Mouse (Mus musculus) lung, embryonic 14.5 days (tissue): Measurements from ENCODE around the gene Ifrd1. TPM values are rescaled to one million over a fixed set of nuclear protein-coding genes. Genes with fewer than 3 reads are reported as not detected.

Experiments
- ATAC-seq: fragments of 200-750 bp; cut with Nextera tagmentation; 2 replicates; pipeline ENCODE4 v1.8.0; 2017; ENCODE audit warnings: mild to moderate bottlenecking, moderate TSS enrichment, moderate library complexity; ENCODE audit not compliant: insufficient read depth
- DNase-seq: peaks from one replicate; pipeline ENCODE4 v3.0.0-alpha.2; 2015
- H3K27ac ChIP-seq: fragments of 300-500 bp; sonication (generic); 2 replicates; pipeline ENCODE4 v1.5.1; 2014; ENCODE audit warnings: low read depth, mild to moderate bottlenecking, moderate library complexity
- H3K27me3 ChIP-seq: fragments of 300-500 bp; sonication (generic); 2 replicates; pipeline ENCODE4 v1.6.1; 2014; ENCODE audit warnings: low read length, control low read depth; ENCODE audit not compliant: insufficient read depth
- H3K36me3 ChIP-seq: fragments of 300-500 bp; sonication (generic); 2 replicates; pipeline ENCODE4 v1.6.1; 2014; ENCODE audit warnings: control low read depth; ENCODE audit not compliant: insufficient read depth
- H3K4me1 ChIP-seq: fragments of 300-500 bp; sonication (generic); 2 replicates; pipeline ENCODE4 v1.6.1; 2014; ENCODE audit warnings: antibody characterized with exemption, control low read depth; ENCODE audit not compliant: insufficient read depth
- H3K4me2 ChIP-seq: fragments of 300-500 bp; sonication (generic); 2 replicates; pipeline ENCODE4 v1.6.1; 2014; ENCODE audit warnings: mild to moderate bottlenecking
- H3K4me3 ChIP-seq: fragments of 300-500 bp; sonication (generic); 2 replicates; pipeline ENCODE4 v1.5.1; 2014; ENCODE audit warnings: low read depth, low read length
- H3K9ac ChIP-seq: fragments of 300-500 bp; sonication (generic); 2 replicates; pipeline ENCODE4 v1.6.1; 2014
- H3K9me3 ChIP-seq: fragments of 300-500 bp; sonication (generic); 2 replicates; pipeline ENCODE4 v1.6.1; 2016; ENCODE audit warnings: low read depth, low read length, control low read depth
- CTCF ChIP-seq: IDR thresholded peaks from 2 replicates; pipeline ENCODE4 v1.5.1; 2016; ENCODE audit warnings: antibody characterized with exemption, low read depth
- WGBS: fragments of 180-500 bp; shearing (Covaris S2); extraction: QIAGEN DNeasy Blood & Tissue Kit; methylation state at CpG from one replicate; pipeline ENCODE4 v1.1.7; 2014; 5-methylcytosine and 5-hydroxymethylcytosine counted together
- polyA plus RNA-seq: library from polyadenylated mRNA; unstranded; fragments of >200 nt; fragmentation: Nextera tagmentation; extraction: Ambion mirVana; gene quantifications from 2 replicates; pipeline ENCODE4 v1.2.1, GENCODE M21; 2014

The Ifrd1 gene
- polyA plus RNA-seq, 1 experiment from 2014 or later, result 141 TPM

DNA sequence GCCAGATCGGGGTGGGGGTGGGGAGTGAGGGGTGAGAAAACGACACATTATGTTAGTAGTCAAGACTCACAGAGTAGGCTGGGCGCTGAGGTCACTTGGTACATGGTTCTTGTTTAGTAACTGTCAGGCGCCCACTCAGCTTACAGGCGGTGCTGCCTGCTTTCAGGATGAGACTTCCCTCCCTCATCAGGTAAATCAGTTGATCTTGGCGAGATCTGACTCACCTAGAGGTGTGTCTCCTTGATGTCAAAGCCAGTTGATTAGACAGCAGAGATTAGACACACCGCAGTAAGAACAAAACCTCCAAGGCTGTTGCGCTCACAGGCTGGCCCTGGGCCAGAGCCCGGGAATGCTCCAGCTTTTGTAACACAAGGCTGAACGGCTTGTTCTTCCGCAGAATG, 4.5 kb downstream of the Ifrd1 start:
- H3K4me3 ChIP-seq, result no peak overlapping the region
- ATAC-seq (peak; percentile 57), DNase-seq (peak; percentile 83)
- H3K36me3 ChIP-seq, result no peaks in the 10 kb centered on the region
- 30% methylated on average over 11 of the region's 11 CpGs for WGBS
- H3K27me3 ChIP-seq, result no peaks in the 10 kb centered on the region
- no peak overlapping the region for H3K9ac ChIP-seq
- no peak overlapping the region for H3K27ac ChIP-seq
- peak overlapping the region; percentile 40 for H3K4me2 ChIP-seq
- TF ChIP-seq CTCF, result no peak
- no peaks in the 10 kb centered on the region for H3K9me3 ChIP-seq
- H3K4me1 ChIP-seq, result no peaks in the 10 kb centered on the region; the same call in 1 of the 2 replicates

DNA sequence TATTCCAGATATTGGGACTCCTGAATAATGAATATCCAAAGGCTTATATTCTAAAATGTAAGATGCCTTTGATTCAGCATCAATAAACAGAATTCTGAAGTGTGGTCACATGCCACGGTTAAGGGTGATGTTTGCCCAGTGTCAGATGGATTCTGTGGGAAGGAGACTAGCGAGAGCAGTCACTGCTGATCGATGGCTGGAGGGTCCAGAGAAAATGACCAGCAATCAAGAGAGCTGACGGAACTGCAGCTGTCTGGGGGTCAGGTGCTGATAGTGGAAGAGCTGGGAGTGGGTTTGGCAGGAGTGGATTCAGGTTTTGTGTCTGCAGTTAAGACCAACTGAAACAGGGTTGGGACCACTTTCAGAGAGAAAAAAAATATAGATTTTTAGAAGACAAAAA, 5.1 kb downstream of the Ifrd1 start:
- 49% methylated on average over 4 of the region's 4 CpGs for WGBS
- H3K4me2 ChIP-seq, result no peak overlapping the region

GRCm38 (mm10) chr12:40239161-40239560, 9.1 kb downstream of the Ifrd1 start:
- no peak for ATAC-seq
- Histone ChIP-seq H3K27me3 (no peaks in the 10 kb centered on the region), H3K9me3 (no peaks in the 10 kb centered on the region), H3K4me2 (no peak overlapping the region), H3K9ac (no peak overlapping the region), H3K36me3 (no peaks in the 10 kb centered on the region), H3K27ac (no peak overlapping the region), H3K4me3 (no peak overlapping the region), H3K4me1 (no peaks in the 10 kb centered on the region; the same call in 1 of the 2 replicates)
- 93% methylated on average over 7 of the region's 7 CpGs for WGBS
- no peak for TF ChIP-seq CTCF
- no peak for DNase-seq

More for the DNA sequence above, 5.1 kb downstream of the Ifrd1 start:
- Histone ChIP-seq H3K27ac (no peak overlapping the region), H3K4me3 (no peak overlapping the region), H3K9me3 (no peaks in the 10 kb centered on the region), H3K9ac (no peak overlapping the region), H3K36me3 (no peaks in the 10 kb centered on the region), H3K4me1 (no peaks in the 10 kb centered on the region; the same call in 1 of the 2 replicates), H3K27me3 (no peaks in the 10 kb centered on the region)
- ATAC-seq, result no peak
- no peak for TF ChIP-seq CTCF
- DNase-seq, result no peak

GRCm38 (mm10) chr12:40232231-40232630, 16.1 kb downstream of the Ifrd1 start:
- no peak overlapping the region for H3K9ac ChIP-seq
- no peaks in the 10 kb centered on the region for H3K4me1 ChIP-seq
- DNase-seq (no peak), ATAC-seq (no peak)
- no peak overlapping the region for H3K27ac ChIP-seq
- 88% methylated on average over 1 of the region's 1 CpGs for WGBS
- no peak for TF ChIP-seq CTCF
- no peak overlapping the region for H3K4me3 ChIP-seq
- no peak overlapping the region for H3K4me2 ChIP-seq
- H3K9me3 ChIP-seq, result no peaks in the 10 kb centered on the region
- H3K36me3 ChIP-seq, result no peaks in the 10 kb centered on the region
- no peaks in the 10 kb centered on the region for H3K27me3 ChIP-seq

DNA sequence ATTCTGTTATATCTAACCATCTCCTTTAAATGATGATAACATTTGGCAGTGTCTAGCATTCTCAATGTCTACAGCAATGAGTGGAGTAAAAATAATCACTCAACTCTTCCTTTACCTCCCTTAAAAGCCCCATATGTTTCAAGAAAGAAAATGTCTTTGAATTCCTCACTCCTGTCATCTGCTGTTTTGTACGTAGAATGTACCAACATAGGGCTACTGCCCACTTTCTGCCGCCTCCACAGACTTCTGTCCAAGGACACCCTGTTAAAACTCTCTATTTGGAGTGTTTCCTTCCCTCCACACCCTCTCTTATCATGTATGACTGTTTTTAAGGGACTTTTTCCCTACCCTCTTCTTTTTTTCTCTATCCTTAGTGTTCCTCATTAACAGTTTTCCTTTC, 16.7 kb downstream of the Ifrd1 start:
- ATAC-seq (no peak), DNase-seq (no peak)
- 69% methylated on average over 2 of the region's 2 CpGs for WGBS
- Histone ChIP-seq H3K4me1 (no peaks in the 10 kb centered on the region), H3K36me3 (no peaks in the 10 kb centered on the region), H3K9me3 (no peaks in the 10 kb centered on the region), H3K4me3 (no peak overlapping the region), H3K4me2 (no peak overlapping the region), H3K27me3 (no peaks in the 10 kb centered on the region), H3K27ac (no peak overlapping the region), H3K9ac (no peak overlapping the region)
- no peak for TF ChIP-seq CTCF

DNA sequence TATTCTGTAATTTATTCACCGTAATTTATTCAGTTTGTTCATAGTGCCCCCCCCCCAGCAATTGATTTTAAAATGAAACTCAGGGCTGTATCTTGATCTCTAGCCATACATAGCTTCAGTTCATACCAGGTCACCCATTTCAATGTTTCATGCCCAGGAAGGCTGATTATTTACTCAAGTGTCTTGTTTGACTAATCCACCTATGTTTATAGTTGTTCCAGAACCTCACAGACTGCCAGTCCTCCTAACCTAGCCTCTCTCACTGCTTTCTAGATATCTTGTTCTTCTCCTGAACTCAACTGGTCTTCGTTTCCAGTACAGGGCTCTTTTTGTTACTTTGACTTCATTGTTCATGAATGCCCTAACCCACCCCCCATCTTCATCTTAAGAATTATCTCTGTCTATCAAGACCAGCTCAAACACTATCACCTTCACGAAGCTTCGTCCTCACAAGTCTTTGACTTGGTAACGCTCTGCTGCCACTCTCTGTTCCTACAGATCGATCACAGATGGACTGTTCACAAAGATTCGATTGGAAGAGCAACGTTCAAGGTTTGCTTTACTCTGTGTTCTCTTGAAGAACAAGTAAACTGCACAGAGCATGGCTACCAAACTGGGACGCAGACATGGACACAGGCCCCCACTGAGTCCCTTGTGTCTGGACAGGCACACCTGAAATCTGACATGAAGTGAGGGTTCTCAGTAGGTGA, 24.0 kb downstream of the Ifrd1 start:
- Histone ChIP-seq H3K4me3 (no peak overlapping the region), H3K4me1 (0 out of 2 replicates have a peak, but pooled peaks cover 11% of the 10 kb centered on the region), H3K36me3 (no peaks in the 10 kb centered on the region), H3K9me3 (no peaks in the 10 kb centered on the region), H3K4me2 (peak overlapping the region; percentile 77), H3K9ac (no peak overlapping the region), H3K27me3 (no peaks in the 10 kb centered on the region), H3K27ac (no peak overlapping the region)
- 92% methylated on average over 9 of the region's 9 CpGs for WGBS
- no peak for TF ChIP-seq CTCF
- no peak for ATAC-seq
- no peak for DNase-seq

DNA sequence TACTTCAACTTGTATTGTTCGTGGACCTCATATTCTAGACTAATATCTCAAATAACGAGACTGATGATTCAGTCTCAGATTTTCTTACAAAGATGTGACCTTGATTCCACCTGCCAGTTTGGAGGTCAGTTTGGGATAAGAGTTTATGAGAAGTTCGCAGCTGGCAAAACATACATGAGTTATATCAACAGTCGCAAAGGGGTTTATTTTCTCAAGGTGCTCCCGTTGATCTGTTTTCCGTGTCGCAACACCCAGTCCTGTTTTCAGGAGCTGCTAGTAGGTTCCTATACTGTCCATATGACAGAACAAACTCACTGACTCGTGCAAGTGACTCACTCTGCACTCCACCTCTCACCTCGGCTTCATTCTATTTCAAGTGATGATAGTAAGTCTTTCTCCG, 24.6 kb downstream of the Ifrd1 start:
- H3K27me3 ChIP-seq, result no peaks in the 10 kb centered on the region
- no peak for ATAC-seq
- no peaks in the 10 kb centered on the region for H3K36me3 ChIP-seq
- TF ChIP-seq CTCF, result no peak
- peak overlapping the region; percentile 93 for H3K4me3 ChIP-seq
- peak overlapping the region; percentile 49 for H3K9ac ChIP-seq
- peak overlapping the region; percentile 59 for H3K27ac ChIP-seq
- whole genome bisulfite sequencing, result 36% methylated on average over 10 of the region's 10 CpGs
- H3K4me2 ChIP-seq, result peak overlapping the region; percentile 77
- no peak for DNase-seq
- 0 out of 2 replicates have a peak, but pooled peaks cover 11% of the 10 kb centered on the region for H3K4me1 ChIP-seq
- no peaks in the 10 kb centered on the region for H3K9me3 ChIP-seq
